Mouse (Mus musculus): ENCODE measurements around the gene Memo1. TPM values are rescaled to one million over a fixed set of nuclear protein-coding genes. Genes with fewer than 3 reads are reported as not detected.

Memo1 gene
- total RNA-seq, 2 experiments from 2014 or later: 43.3 to 46.9 TPM

- Histone ChIP-seq H3K4me3 (no peak overlapping the region), H3K27ac (no peak overlapping the region)
- intact Hi-C loops (cut with DNase I): no loop called here
- no peak for DNase-seq (ENCODE audit: extremely low spot score in 1 of 2, low spot score in 2 of 2)
- TF ChIP-seq CTCF (IDR thresholded peaks at IDR 0.05): no peak
Measured at GRCm38 (mm10) chr17:74291640-74292361, 3.5 kb downstream of the Memo1 start.

GRCm38 (mm10) chr17:74290869-74291268, 4.5 kb downstream of the Memo1 start:
- DNase-seq (ENCODE audit: extremely low spot score in 1 of 2, low spot score in 2 of 2): no peak
- no peak overlapping the region for H3K4me3 ChIP-seq
- intact Hi-C loops (cut with DNase I): no loop called here
- no peak for TF ChIP-seq CTCF (IDR thresholded peaks at IDR 0.05)
- H3K27ac ChIP-seq: no peak overlapping the region

- no peak overlapping the region for H3K4me3 ChIP-seq
- DNase-seq (ENCODE audit: extremely low spot score in 1 of 2, low spot score in 2 of 2): no peak
- intact Hi-C loops (cut with DNase I): no loop called here
- no peak for TF ChIP-seq CTCF (IDR thresholded peaks at IDR 0.05)
- H3K27ac ChIP-seq: no peak overlapping the region
Measured at GRCm38 (mm10) chr17:74290198-74290597, 5.1 kb downstream of the Memo1 start.

GRCm38 (mm10) chr17:74288626-74289025, 6.7 kb downstream of the Memo1 start:
- Histone ChIP-seq H3K4me3 (no peak overlapping the region), H3K27ac (no peak overlapping the region)
- DNase-seq (ENCODE audit: extremely low spot score in 1 of 2, low spot score in 2 of 2): no peak
- intact Hi-C loops (cut with DNase I): no loop called here
- no peak for TF ChIP-seq CTCF (IDR thresholded peaks at IDR 0.05)

- no peak for DNase-seq (ENCODE audit: extremely low spot score in 1 of 2, low spot score in 2 of 2)
- TF ChIP-seq CTCF (IDR thresholded peaks at IDR 0.05): no peak
- Histone ChIP-seq H3K4me3 (no peak overlapping the region), H3K27ac (no peak overlapping the region)
- intact Hi-C loops (cut with DNase I): no loop called here
Measured at GRCm38 (mm10) chr17:74286140-74286730, 9.1 kb downstream of the Memo1 start.

- H3K27ac ChIP-seq: no peak overlapping the region
- no peak for DNase-seq (ENCODE audit: extremely low spot score in 1 of 2, low spot score in 2 of 2)
- no peak for TF ChIP-seq CTCF (IDR thresholded peaks at IDR 0.05)
- H3K4me3 ChIP-seq: no peak overlapping the region
- intact Hi-C loops (cut with DNase I): no loop called here
Measured at GRCm38 (mm10) chr17:74285730-74286129, 9.6 kb downstream of the Memo1 start.

- intact Hi-C loops (cut with DNase I): no loop called here
- H3K27ac ChIP-seq: no peak overlapping the region
- no peak for TF ChIP-seq CTCF (IDR thresholded peaks at IDR 0.05)
- DNase-seq (ENCODE audit: extremely low spot score in 1 of 2, low spot score in 2 of 2): no peak
- no peak overlapping the region for H3K4me3 ChIP-seq
Measured at GRCm38 (mm10) chr17:74284397-74285115, 10.8 kb downstream of the Memo1 start.

- H3K4me3 ChIP-seq: no peak overlapping the region
- TF ChIP-seq CTCF (IDR thresholded peaks at IDR 0.05): no peak
- no peak overlapping the region for H3K27ac ChIP-seq
- no peak for DNase-seq (ENCODE audit: extremely low spot score in 1 of 2, low spot score in 2 of 2)
- intact Hi-C loops (cut with DNase I): no loop called here
Measured at GRCm38 (mm10) chr17:74282024-74282423, 13.3 kb downstream of the Memo1 start.

GRCm38 (mm10) chr17:74278966-74279869, 16.1 kb downstream of the Memo1 start:
- Histone ChIP-seq H3K27ac (no peak overlapping the region), H3K4me3 (no peak overlapping the region)
- intact Hi-C loops (cut with DNase I): no loop called here
- DNase-seq (ENCODE audit: extremely low spot score in 1 of 2, low spot score in 2 of 2): no peak
- no peak for TF ChIP-seq CTCF (IDR thresholded peaks at IDR 0.05)

GRCm38 (mm10) chr17:74274471-74274870, 20.9 kb downstream of the Memo1 start:
- no peak for TF ChIP-seq CTCF (IDR thresholded peaks at IDR 0.05)
- H3K27ac ChIP-seq: no peak overlapping the region
- no peak for DNase-seq (ENCODE audit: extremely low spot score in 1 of 2, low spot score in 2 of 2)
- no peak overlapping the region for H3K4me3 ChIP-seq
- intact Hi-C loops (cut with DNase I): no loop called here

GRCm38 (mm10) chr17:74272683-74273205, 22.6 kb downstream of the Memo1 start:
- no peak overlapping the region for H3K4me3 ChIP-seq
- intact Hi-C loops (cut with DNase I): no loop called here
- TF ChIP-seq CTCF (IDR thresholded peaks at IDR 0.05): no peak
- no peak overlapping the region for H3K27ac ChIP-seq
- no peak for DNase-seq (ENCODE audit: extremely low spot score in 1 of 2, low spot score in 2 of 2)

Measured in left cerebral cortex, adult 2 months (tissue).